Mouse (Mus musculus): Measurements from ENCODE around the gene Ovol1.
A peak's percentile ranks its signal among the peaks of the same experiment; 100 is the strongest.

The Ovol1 gene

DNA sequence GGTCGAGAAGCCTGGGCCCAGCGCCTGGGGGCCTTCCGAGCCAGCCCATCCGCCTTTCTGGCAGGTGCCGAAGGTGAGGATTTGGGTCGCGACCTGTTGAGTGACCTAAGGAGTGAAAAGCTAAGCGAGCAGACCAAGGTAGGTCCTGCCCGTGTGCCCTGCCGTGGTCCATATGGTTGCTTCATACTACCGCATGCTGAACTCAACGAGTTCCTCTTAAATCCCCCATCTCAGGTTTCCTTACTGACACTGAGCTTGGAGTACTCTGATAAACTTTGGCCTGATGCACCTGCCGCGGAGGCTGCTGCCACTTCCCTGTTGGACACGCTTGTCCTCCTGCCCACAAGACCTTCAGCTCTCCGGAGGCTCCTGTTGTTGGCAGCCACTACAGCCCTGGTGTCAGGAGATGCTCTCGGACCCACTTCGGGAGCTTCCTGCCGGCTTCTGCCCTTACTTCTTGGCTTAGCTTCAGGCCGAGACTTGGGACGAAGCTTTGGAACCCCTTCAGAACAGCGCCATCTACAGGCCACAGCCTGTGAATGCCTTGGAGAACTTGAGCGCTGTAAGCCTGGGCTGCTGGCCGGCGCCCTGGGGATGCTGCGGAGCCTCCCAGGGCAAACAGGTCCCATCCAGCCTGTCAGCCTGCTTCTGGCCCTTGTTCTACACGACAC lies 8.2 kb upstream of the Ovol1 start:
- DNase-seq: peak; percentile 81

DNA sequence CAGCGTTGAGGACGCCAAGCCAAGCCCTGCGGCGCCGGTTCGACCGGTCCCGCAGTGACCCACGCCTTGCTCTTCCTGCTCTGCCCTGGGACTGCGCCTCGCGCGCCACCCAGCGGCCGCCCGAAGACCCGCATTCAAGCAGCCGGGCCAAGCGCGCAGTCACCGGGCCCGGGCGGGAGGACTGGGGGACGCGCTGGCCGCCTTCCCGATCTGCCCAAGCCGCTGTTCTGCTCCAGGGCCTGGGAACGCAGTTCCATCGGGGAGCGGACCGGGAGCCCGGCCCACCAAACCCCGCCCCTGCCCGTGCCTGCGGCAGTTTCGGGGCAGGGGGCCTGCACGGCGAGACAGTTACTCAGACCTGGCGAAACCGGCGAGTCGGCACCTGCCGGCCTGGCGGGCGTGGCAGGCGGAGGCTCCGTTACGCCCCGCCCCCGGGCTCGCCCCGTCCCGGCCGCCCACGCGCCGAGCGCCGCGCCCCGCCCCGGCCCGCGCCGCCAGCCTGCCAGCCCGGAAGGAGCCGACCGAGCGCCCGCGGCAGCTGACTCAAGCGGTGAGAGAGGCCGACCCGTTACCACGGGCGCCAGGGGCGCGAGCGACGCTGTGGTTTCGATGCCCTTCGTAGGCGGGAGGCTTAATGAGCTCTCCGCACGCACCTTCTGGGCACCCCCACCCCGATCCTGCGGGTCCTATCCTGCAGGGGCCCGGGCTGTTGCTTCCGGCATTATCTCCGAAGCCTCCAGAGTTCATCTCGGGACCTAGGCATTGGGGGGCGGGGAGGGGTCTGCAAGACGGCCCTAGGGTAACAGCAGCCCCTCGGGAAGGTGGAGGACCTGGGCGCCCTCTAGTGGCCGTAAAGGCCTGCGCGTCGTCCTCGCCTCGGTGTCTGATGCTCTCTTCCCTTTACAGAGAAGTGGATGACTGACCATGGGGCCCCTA lies 7.4 kb upstream of the Ovol1 start, which contains the start of gene Ap5b1:
Gene Ap5b1, plus strand, starts transcription at position 492 of the 936 bp plus-strand sequence.
- DNase-seq: peak; percentile 91

DNA sequence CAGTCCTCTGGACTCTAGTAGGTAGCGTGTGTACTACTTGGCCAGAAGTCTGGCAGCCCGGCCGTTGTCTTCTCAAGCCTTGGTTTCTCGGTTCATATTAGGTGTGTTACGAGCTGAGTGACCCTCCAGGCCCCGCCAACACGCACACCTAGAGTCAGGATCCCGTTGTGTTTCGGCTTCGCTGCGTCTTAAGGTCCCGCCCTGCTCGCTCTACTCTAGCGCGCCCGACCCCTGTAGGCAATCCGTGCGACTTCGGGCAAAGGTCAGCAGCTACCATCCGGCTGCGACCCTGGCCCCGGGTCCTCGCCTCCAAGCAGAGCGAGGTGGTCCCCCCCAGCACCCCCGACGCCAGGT lies 6.7 kb upstream of the Ovol1 start:
- no peak for DNase-seq

DNA sequence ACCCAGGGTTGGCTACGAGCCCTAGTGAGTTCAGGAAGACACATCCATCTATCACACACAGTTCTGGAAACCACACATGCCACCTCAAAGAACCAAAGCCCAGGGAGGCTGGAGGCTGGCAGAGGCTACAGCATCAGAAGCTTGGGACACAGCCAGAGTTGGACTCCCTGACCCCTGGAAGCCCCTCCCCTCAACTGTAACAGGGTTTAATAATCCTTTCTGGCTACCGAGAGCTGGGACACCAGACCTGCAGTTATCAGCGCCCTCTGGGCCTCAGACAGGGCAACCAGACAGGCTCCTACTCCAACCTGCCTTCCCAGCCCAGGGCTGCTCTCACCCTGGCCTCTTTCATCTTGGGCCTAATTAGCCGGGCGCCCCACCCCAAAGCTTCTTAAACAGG lies 5.9 kb upstream of the Ovol1 start:
- no peak for DNase-seq

DNA sequence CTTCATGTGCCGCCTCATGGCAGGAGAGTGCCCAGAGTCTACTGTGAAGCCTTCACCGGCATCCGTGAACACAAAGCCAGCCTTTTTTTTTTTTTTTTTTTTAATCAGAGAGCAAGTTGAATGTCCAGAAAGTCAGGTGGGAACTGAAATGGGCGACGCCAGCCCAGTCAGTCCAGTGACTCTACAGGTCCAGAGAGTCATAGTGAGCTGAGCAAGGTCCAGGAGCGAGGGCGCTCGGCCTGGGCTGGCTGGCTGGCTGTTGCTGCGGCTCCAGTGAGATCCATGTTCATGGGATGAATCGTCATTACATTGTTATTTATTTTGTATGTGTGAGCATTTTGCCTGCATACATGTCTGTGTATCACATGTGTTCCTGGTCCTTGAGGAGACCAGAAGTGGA lies 2.3 kb upstream of the Ovol1 start:
- DNase-seq: no peak

DNA sequence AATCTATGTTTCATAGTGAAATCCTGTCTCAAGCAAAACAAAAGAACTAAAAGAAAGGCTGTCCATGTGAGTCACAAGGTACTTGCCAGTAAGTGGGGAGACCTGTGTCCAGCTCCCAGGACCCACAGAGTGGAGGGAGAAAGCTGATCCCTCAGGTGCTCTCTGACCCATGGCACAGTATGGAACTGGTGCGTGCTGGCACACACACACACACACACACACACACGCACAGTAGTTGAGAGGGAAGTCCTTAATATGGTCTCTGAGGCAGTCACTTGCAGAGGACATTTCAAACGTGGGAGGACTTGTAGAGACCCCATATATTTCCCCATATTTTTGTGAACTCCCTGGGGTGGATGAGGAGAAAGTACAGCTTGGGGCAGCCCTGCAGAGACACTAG lies 1.4 kb upstream of the Ovol1 start:
- DNase-seq: no peak

DNA sequence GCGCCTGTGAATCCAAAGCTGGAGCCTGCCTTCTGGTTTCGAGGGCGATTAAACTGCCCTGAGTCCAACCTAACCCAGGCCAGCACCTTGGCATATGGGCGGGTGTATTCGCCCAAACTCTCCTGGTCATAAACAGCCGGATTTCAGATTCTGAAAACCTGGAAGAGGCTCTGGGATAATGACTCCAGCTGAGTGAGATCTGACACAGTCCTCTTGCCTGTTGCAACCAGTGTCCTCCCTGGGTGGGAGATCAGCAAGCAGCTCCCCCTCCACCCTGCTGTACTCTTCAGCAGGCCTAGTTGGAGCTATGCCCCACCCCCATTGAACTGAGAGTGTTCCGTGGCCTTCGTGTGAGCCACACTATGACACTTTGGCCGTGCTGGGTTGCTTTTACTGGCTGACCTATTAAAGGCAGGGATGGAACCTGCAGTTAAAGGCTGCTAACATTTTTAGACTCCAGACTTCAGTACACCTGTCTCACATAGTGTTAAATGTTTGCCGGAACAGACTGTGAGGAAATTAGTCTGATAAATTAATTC lies 875 bp upstream of the Ovol1 start:
- DNase-seq: no peak

DNA sequence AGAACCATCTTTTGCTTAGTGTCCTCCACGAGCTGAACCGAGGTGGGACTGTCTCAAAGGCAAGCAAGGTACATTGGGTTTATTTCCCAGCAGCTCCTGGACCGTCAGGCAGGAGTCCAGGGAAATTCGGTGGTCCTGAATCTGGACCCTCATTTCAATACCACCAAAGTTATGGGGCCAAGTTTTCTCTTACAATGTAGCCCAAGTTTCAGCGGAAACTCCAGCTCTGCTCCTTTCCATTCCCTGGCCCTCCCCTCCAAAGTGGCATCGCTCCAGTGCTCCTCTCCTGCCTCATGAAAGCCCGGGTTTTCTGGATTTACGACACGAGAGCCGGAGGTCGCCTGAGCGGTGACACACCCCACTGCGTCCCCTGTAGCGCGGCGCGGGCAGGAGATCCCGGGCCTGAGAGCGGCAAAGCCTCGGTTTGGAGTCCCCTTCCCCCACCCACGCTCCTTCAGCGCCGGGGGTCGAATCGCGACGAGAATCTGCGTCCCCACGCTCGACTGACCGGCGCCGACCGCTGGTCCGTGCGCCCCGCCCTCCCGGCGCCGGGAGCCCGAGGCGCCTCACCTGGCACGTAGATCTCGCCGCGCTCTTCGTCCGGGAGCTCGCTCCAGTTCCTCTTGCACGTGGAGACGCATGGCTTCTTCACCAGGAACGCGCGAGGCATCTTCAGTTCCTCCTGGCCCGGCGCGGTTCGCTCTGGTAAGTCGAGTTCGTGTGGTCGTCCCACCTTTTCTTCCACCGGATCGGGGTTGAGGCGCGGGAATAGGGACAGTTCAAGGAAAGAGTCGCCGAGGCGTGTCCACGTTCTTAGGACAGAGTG lies 602 bp downstream of the Ovol1 start:
- no peak for DNase-seq

DNA sequence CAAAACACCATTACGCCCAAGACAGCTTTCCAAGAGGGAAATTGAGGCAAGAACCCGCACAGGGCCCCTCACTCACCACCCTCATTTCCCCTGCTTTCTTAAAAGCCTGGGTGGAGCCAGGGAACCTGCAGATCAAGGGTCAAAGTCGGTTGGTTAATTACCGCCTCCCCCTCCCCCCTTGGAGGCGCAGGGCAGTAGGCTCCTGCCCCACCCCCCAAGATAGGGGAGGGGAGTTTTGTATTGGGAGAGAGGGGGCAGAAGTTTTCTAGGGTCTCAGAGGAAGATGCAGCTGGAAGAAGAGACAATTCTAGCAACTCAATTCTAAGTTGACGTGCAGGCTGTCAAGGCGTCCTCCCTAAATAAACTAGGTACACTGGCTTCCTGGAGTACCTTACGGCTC lies 1.2 kb downstream of the Ovol1 start:
- DNase-seq: no peak

DNA sequence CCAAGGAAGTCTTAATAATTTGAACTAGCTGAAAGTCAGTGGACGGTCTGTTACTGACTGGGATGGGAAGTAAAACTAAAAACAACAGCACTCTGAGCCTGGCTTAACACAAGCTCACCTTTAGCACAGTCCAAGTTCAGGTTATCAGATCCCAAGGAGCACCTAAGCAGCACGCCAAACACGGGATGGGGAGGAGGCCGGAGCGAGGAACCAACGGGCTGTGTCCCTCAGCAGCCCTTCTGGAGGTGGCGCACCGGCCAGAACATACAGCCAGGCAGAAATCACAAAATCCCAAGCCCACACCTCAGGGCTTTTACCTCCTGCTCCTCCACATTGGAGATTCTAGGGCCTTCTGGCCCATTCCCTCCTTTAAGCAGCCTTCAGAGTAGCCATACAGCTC lies 1.7 kb downstream of the Ovol1 start:
- no peak for DNase-seq

DNA sequence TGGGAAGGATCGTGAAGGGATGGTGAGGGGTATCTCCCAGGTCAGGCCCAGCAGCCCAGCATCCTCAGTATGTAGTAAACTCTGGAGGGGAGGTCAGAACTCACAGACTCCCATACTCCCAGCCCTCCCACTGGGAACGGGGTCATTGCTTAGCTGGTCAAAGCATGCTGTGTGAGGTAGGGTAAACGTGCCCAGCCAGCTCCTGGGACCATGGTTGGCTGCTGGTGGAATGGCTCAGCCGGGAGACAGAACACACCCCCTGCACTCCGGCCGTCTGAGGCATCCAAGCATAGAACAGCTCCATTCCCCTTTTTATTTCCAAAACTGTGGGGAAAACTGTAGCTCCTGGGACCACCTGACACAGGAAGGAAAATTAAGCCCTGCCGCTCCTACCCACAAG lies 2.3 kb downstream of the Ovol1 start:
- no peak for DNase-seq

DNA sequence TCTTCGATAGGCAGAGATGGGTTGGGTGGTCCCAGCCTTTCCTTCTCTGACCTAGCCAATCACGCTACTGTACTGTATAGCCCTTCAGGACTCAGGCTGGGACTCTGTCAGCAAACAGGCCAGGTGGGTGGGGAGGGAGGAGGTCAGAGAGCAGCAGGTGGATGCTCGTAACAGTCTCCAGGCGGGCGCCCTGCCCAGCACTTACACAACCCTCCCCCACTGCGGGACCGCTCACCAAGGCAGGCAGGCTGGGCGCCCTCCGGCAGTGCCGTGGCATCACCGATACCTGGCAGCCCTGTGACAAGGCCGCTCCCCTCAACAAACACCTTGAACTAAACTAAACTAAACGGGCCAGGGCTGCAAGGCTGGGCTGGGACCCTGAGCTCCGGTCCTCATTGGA lies 6.2 kb downstream of the Ovol1 start:
- DNase-seq: no peak

DNA sequence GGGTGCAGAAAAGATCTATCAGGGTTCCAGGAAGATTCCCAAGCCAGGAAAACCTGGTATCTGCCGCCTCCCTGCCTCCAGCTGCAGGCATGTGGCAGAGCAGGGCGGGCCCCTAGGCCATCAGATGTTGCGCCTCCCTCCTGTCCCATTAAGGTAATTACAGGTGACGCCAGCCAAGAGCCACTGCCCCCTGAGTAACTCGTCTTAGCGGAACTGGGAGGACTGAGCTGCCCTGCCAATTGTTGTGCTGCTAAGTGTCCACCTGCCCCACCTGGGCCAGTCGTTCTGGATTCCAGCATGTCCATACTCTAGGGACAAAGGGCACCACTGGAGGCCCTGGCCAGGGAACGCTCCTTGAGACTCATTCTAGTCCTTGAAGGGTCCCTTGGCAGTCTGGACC lies 6.6 kb downstream of the Ovol1 start:
- DNase-seq: no peak

DNA sequence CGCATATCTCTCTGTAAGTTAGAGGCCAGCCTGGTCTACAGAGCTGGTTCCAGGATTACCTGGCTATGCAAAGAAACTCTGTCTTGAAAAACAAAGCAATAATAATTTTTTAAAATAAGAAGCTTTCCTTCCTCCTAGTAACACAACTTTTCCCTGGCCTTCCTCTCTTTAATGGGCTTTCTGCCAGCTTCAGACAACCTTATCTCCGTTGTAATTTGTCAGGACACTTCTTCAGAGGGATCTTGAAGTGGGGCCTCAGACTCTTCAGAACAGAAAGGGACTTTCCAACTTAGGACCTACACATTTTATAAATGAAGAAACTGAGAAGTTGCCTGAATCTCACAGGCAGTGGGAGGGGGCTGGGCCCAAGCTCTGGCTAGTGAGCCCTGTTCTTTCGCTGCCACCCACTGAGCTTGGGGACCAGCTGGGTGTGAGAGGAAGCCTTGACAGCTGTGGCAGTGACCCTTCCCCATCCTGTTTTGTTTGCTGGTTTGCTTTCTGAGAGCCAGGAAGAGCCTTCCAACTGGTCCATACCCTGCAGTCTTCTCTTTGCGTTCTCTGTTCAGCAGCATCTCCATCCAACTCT lies 12.9 kb downstream of the Ovol1 start:
- no peak for DNase-seq

DNA sequence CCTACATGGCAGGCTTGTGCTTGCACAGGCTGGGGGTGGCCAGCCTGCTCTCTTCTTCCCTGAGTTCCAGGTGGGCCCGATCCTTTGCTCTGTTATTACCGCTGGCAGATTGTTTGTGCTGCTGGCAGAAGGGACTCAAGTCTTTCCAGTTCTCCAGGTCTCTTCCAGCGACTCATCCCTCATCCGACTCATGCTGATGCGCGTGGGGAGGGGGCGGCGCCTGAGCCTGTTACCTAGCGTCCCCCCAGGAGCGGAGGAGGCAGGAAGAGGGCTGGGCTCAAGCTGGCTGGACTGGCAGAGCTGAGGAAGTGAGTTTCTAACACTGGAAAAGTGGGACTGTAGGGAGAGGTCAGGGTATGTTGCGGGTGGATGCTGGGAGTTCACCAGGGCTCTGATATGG lies 16.4 kb downstream of the Ovol1 start:
- no peak for DNase-seq

DNA sequence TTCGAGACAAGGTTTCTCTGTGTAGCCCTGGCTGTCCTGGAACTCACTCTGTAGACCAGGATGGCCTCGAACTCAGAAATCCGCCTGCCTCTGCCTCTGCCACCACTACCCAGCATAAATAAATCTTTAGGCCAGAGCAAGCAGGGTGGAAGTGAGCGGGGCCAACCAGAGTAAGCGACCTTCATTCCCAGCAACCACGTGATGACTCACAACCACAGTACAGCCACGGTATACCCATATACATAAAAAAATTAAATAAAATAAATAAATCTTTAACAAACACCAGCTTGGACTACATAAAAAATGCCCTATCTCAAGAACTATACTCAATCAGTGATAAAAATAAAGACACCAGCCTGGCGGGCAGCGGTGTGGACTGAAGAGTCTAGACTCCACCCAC lies 17.1 kb downstream of the Ovol1 start:
- no peak for DNase-seq

DNA sequence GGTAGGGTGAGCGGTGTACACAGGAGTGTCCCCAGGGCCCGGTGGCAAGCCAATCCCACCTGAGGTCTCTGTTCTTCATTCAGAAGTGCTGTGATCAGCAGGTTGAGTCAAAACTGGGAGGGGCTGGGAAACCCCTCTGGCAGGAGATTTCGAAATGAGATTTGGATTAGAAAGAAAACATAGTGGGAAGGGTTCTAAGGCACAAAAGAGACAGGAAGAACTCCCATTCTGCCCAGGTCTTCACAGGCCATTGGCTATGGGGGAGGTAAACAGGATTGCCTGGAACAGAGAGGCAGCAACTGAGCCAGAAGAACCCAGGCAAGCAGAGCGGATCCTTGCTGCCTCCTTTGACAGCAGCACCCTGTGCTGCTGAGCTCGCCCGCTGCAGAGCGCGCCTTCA lies 21.7 kb downstream of the Ovol1 start:
- DNase-seq: no peak

DNA sequence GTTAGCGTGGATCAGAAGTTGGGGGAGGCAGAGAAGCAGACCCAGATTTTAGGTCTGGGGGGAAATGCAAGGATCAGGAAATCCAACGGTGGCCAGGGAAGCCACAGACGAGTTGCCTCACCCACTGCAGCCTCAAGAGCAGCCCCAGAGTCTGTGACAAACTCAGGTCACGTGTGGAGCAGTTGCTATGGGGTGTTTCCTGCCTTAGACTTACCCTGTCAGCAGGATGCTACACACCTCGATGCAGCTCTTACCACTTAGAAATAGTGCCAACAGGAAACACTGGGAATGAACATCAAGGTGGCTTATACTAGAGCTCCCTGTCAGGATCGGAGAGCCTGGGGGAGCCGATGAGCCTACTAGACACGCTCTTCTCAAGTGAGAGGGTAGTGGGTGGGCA lies 27.9 kb downstream of the Ovol1 start:
- DNase-seq: no peak

DNA sequence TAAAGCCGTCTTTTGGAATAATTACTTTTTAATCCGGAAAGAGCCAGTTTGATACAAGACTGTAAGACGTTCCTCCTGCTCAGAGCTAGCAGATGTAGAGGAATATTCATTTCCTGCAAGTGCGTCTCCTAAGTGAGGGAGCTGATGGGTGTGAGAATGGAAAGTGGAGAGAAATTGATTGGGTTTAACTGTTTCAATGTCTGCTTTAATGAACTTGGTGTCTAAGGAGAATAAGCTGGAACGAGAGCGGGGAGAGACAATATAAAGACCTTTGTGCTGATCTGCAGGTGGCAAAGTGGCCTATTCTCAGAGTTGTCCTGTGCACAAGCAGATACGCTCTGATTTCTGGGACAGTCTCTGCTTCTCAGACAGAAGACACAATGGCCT lies 30.3 kb downstream of the Ovol1 start:
- no peak for DNase-seq

DNA sequence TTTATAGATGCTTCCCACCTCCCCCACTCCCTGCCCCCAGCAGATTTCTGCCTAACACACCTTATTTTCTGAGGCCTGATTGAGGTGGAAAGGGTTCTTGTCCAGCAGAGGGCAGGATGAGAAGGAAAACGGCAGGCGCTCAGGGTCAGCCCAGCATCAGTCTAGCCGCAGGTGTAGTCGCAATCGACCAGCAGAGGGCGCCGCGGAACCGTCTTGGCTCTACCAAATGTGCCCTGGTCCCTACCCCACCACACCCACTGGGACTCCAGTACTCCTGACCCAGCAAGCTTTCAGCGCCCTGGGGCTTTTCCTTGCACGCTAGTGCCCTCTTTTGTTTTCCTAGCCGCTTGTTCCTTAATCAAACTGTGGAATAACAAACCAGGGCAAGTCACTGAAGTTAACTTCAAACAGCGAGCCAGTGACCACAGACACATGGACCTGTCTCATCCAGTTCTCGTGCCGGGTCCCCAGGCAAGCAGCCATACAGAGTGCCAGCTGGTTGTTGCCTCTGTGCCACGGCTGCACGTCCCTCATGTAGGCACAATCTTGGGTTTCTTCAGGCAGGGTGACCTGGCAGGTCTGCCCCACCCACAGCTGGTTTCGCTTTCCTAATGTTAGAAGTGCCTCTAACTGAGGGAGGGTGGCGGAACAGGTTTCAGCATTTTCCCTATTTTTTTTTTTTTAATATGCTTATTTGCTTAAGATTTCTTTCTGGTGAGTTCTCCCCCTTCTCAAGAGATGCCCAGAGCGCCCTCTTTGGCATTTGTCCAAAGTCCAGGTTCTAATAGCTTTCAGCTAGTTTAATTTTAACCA lies 30.9 kb downstream of the Ovol1 start:
- peak; percentile 95 for DNase-seq

DNA sequence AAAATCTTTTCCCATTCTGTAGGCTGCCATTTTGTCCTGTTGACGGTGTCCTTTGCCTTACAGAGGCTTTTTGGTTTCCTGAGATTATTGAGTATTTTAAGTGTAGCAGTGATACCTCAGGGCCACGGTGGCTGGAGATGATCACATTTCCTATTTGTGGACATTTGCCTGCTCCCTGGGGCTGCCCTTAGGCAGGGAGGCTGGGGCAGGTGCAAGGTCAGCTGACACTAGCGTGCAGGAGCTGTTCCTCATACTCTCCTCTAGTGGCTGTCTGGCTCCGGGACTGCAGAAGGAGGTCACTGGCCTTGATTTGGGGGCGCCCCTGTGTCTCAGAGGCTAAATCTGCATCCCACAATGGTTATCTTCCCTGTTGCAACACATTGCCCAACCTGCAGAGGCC lies 35.2 kb downstream of the Ovol1 start:
- DNase-seq: no peak

DNA sequence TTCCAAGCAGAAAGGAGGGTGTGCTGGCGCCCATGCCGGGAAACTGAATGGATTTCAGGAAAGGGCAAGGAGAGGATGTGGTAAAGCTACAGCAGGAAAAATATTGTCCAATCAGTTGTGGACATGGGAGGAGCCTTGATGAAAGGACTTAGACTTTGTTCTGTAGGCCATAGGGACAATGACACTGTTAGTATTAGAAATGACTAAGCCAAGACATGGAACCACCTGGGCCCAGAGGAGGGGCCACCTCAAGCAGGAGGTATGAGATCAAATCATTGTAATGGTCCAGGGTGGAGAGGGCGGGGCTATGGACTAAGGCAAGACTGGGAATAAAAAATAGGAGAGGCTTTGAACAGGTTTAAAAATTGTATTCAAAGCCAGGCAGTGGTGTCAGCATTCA lies 41.7 kb downstream of the Ovol1 start:
- no peak for DNase-seq
